Mouse (Mus musculus): ENCODE measurements around the gene Olfr1320. TPM values are rescaled to one million over a fixed set of nuclear protein-coding genes. Genes with fewer than 3 reads are reported as not detected.
"Not testable (repeated sequence)": the region's sequence is repeated elsewhere in the genome, so short reads cannot be mapped to it uniquely, and the experiment has no call there.

The Olfr1320 gene
- polyA plus RNA-seq (2016; fragmentation: Nextera tagmentation; extraction: Ambion mirVana) = not detected in 2 replicates

GRCm38 (mm10) chrX:49672033-49672432, at the start of gene Olfr1320:
TSS of gene Olfr1320 (plus strand) at chrX:49672333.
- Histone ChIP-seq H3K4me3 (replicated peaks) (no peak within 1 kb of the TSS), H3K27me3 (no peaks in the 10 kb centered on the region), H3K4me1 (no peaks in the 10 kb centered on the region), H3K4me2 (no peak within 1 kb of the TSS), H3K9me3 (no peaks in the 10 kb centered on the region), H3K9ac (no peak within 1 kb of the TSS), H3K27ac (no peak within 1 kb of the TSS), H3K36me3 (replicated peaks) (no peaks in the 10 kb centered on the region)
- no peak for ATAC-seq (ENCODE audit: low FRiP score)
- 89% methylated on average over 1 of the region's 1 CpGs for WGBS

- Histone ChIP-seq H3K27ac (no peak overlapping the region), H3K4me2 (no peak overlapping the region), H3K4me3 (replicated peaks) (no peak overlapping the region), H3K9me3 (no peaks in the 10 kb centered on the region), H3K9ac (no peak overlapping the region), H3K36me3 (replicated peaks) (no peaks in the 10 kb centered on the region), H3K27me3 (no peaks in the 10 kb centered on the region), H3K4me1 (no peaks in the 10 kb centered on the region)
- no peak for ATAC-seq (ENCODE audit: low FRiP score)
Measured at GRCm38 (mm10) chrX:49627566-49627965, 44.6 kb upstream of the Olfr1320 start.

GRCm38 (mm10) chrX:49631195-49631594, 40.9 kb upstream of the Olfr1320 start:
- ATAC-seq (ENCODE audit: low FRiP score) = no peak
- Histone ChIP-seq H3K4me2 (no peak overlapping the region), H3K27me3 (no peaks in the 10 kb centered on the region), H3K4me3 (replicated peaks) (no peak overlapping the region), H3K9me3 (no peaks in the 10 kb centered on the region), H3K27ac (no peak overlapping the region), H3K4me1 (no peaks in the 10 kb centered on the region), H3K9ac (no peak overlapping the region), H3K36me3 (replicated peaks) (no peaks in the 10 kb centered on the region)
- 76% methylated on average over 2 of the region's 2 CpGs for WGBS

GRCm38 (mm10) chrX:49660781-49661180, 11.4 kb upstream of the Olfr1320 start:
- H3K4me3 ChIP-seq (replicated peaks); ATAC-seq (ENCODE audit: low FRiP score); H3K4me1 ChIP-seq; H3K9me3 ChIP-seq; H3K9ac ChIP-seq; H3K27ac ChIP-seq; H3K36me3 ChIP-seq (replicated peaks); H3K4me2 ChIP-seq; H3K27me3 ChIP-seq: not testable (repeated sequence)
- WGBS = 92% methylated on average over 29 of the region's 29 CpGs

Other genes with a start within 250 kb of the Olfr1320 start
- gene Arhgap36, start 208.4 kb upstream of the Olfr1320 start, polyA plus RNA-seq (2016; fragmentation: Nextera tagmentation; extraction: Ambion mirVana) = 1.4 TPM in 2 replicates
- gene Olfr1321, start 62.7 kb downstream of the Olfr1320 start, polyA plus RNA-seq (2016; fragmentation: Nextera tagmentation; extraction: Ambion mirVana) = not detected in 2 replicates
- gene Igsf1, start 125.4 kb downstream of the Olfr1320 start, polyA plus RNA-seq (2016; fragmentation: Nextera tagmentation; extraction: Ambion mirVana) = 1.9 and 2.6 TPM in 2 replicates
- gene Olfr1322, start 219.2 kb downstream of the Olfr1320 start, polyA plus RNA-seq (2016; fragmentation: Nextera tagmentation; extraction: Ambion mirVana) = not detected in 2 replicates